Mouse (Mus musculus): ENCODE data around the gene Dll4. TPM values are rescaled to one million over a fixed set of nuclear protein-coding genes. Genes with fewer than 3 reads are reported as not detected.
A peak's percentile ranks its signal among the peaks of the same experiment; 100 is the strongest.

Dll4 gene
- total RNA-seq, 2 experiments from 2014 or later = 10.4 to 12.9 TPM

- intact Hi-C loops (cut with DNase I; ENCODE audit: low total_unique reads) = loop anchor here (5.0 kb wide), 1 partner anchor 34 kb away; no protein-coding TSS in a partner anchor
- no peak for DNase-seq
Measured at GRCm38 (mm10) chr2:119302876-119303275, 22.7 kb upstream of the Dll4 start.

GRCm38 (mm10) chr2:119304391-119304790, 21.2 kb upstream of the Dll4 start:
- intact Hi-C loops (cut with DNase I; ENCODE audit: low total_unique reads) = loop anchor here (5.0 kb wide), 1 partner anchor 33 kb away; no protein-coding TSS in a partner anchor
- DNase-seq = no peak

GRCm38 (mm10) chr2:119304798-119305208, 20.8 kb upstream of the Dll4 start:
- DNase-seq = no peak
- intact Hi-C loops (cut with DNase I; ENCODE audit: low total_unique reads) = loop anchor here (5.0 kb wide), 1 partner anchor 32 kb away; no protein-coding TSS in a partner anchor

- intact Hi-C loops (cut with DNase I; ENCODE audit: low total_unique reads) = no loop called here
- DNase-seq = no peak
Measured at GRCm38 (mm10) chr2:119311544-119311943, 14.0 kb upstream of the Dll4 start.

GRCm38 (mm10) chr2:119312380-119312958, 13.1 kb upstream of the Dll4 start:
- intact Hi-C loops (cut with DNase I; ENCODE audit: low total_unique reads) = no loop called here
- DNase-seq = no peak

DNA sequence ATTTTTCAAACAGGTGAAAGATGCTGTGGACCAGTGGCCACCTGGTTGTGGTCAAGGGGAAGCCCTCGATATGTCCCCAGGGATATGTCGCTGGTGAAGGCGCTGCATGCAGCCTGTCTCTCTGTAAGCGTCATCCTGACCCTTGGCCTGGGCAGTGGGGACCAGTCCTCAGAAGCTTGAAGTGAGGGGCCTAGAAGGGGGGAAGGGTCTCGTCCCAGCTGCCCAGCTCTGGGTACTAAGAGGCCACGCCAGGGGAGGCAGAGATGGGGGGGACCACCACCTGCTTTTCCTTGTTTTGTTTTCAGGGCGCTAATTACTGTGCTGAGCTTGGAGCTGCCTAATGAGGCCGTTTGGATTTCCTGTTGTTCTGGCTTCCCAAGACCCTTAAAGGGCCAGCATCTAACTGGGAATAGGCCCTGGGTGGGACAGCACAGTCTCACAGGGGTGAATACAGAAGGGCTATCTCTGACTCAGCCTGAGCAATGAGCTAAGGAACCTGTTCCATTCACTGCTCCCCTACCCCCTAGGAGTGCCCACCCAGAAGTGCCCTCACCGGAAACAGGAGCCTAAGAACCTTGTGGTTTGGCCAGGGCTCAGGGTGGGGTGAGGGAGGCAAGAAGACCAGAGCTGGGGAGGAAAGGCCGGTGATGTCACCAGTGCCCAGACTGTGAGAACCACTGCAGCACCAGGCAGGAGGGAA, 11.7 kb upstream of the Dll4 start:
- intact Hi-C loops (cut with DNase I; ENCODE audit: low total_unique reads) = no loop called here
- no peak for DNase-seq

DNA sequence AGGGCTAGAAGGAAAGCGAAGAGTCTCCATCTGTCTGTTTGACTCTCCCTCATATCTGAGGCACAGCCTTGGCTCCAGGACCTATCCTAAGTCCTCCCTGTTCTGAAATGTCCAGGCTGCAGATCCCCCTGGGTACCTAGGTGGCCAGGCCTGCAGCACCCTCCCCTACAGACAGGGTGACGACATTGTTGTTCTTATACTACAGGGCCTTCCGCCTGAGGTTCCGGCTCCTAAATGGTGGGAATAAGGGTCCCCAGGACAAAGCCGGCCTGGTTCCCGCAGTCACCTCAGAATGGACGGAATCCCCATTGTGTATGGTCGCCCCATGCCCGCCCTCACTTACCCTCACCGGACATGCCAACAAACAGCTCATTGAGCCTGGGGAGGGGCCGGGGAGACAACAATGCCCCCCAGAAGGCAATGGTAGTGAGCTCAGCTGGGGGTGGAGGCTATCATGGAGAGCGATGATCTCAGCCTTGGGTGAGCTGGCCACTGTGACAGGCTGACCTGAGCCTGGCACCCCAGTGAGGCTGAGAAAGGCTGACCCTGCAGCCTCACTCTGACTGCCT, 10.8 kb upstream of the Dll4 start:
- no peak for DNase-seq
- intact Hi-C loops (cut with DNase I; ENCODE audit: low total_unique reads) = no loop called here

- intact Hi-C loops (cut with DNase I; ENCODE audit: low total_unique reads) = no loop called here
Measured at GRCm38 (mm10) chr2:119318043-119318710, 7.4 kb upstream of the Dll4 start.

GRCm38 (mm10) chr2:119320571-119320970, 5.0 kb upstream of the Dll4 start:
- DNase-seq = no peak
- intact Hi-C loops (cut with DNase I; ENCODE audit: low total_unique reads) = no loop called here

More at GRCm38 (mm10) chr2:119318043-119318710, 7.4 kb upstream of the Dll4 start:
- DNase-seq = no peak

DNA sequence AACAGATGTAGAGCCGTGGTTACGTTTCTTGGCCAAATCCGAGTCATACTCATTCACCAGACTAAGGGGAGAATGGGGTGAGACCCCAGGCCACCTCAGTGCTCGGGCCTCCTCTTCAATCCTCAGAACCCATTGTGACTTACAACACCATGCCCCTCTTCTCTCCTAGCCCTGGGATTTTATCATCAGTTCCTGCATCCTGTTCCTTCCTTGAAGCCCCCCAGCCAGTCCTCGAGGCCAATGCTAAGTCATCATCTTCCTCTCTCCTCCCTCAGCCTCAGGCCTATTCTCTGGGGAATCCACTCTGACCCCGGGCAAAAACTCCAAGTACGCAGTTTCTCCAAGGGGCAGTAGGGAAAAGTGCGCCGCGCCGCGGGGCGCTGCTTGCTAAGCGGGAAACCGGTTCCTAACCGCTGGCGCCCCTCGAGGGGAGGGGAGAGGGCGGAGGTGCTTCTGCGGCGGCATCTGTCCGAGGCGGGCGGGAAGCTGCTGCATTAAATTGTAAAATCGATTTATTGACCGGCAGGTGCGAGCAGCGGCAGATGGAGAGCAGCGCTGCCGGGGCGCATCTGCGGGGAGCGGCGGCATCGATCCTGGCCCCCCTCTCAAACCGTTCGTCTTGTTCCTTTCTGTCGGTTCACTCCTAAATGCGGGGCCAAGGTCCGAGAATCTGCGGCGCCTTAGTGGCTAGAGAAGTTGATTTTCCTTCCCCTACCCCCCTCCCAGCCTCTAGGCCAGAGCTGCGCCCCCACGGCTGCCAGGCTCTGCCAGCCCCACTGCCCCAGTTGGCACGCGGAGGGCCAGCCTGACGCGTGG, 3.6 kb upstream of the Dll4 start:
- intact Hi-C loops (cut with DNase I; ENCODE audit: low total_unique reads) = no loop called here
- DNase-seq = no peak

DNA sequence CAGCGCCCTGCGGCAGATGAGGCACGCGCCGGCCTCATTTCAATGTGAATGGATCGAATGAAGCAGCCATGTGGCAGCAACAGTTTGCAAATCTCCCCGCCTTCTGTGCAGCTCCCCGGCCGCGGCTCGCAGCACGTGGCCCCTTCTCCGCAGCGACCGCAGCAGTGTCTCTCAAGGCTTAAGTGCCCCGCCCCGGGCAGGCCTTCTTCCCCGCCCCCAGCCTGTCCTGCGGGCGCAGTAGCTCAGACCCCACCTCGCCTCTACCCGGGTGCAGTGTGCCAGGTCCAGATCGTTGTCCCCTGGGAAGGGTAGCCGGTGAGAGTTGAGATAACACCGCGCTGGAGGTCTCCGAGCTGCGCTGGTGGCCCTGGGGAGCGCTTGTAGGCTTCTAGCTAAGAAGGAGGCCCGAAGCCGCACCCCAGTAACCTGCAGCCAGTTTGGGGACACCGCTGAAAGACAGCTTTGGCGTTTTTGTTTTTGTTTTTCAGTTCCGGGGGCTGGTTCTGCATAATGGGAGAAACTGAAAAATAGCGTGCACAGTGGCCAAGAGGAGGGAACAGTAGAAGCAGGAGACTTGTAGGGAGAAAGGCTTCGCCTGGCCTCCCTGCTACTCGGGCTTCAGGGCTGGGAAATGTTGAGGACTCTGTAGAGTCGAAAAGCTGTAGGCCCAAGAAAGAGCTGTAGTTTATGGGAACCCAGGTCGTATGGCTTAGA, 2.8 kb upstream of the Dll4 start:
- intact Hi-C loops (cut with DNase I; ENCODE audit: low total_unique reads) = no loop called here
- DNase-seq = no peak

- DNase-seq = no peak
- intact Hi-C loops (cut with DNase I; ENCODE audit: low total_unique reads) = no loop called here
Measured at GRCm38 (mm10) chr2:119323866-119324575, 1.6 kb upstream of the Dll4 start.

GRCm38 (mm10) chr2:119324576-119325318, 837 bp upstream of the Dll4 start:
- intact Hi-C loops (cut with DNase I; ENCODE audit: low total_unique reads) = no loop called here
- DNase-seq = no peak

- DNase-seq = no peak
- intact Hi-C loops (cut with DNase I; ENCODE audit: low total_unique reads) = no loop called here
Measured at GRCm38 (mm10) chr2:119326161-119327101, 847 bp downstream of the Dll4 start.

DNA sequence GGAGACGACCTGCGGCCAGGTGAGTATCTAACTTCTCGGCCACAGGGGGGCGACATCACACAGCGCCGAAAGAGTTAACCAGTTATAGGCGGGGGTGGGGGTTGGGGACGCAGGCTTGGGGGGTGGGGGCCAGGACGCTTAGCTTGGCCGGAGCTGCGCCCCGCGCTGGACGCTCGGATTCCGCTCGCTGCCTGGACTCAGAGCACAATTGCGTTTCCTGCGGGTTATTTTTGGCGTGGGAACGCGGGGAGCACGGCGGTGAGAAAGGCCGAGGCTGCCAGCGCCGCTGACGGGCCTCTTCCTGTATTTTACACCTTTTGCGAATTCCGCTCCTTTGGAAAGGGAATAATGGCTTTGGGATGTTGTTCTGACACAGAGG, 1.5 kb downstream of the Dll4 start:
- DNase-seq = peak; percentile 47
- intact Hi-C loops (cut with DNase I; ENCODE audit: low total_unique reads) = no loop called here

GRCm38 (mm10) chr2:119327942-119328526, 2.5 kb downstream of the Dll4 start:
- intact Hi-C loops (cut with DNase I; ENCODE audit: low total_unique reads) = no loop called here
- DNase-seq = no peak

Measured in gastrocnemius, postnatal 14 days (tissue).